Mouse (Mus musculus): ENCODE measurements around the gene Yes1. TPM values are rescaled to one million over a fixed set of nuclear protein-coding genes. Genes with fewer than 3 reads are reported as not detected.
"Not testable (repeated sequence)": the region's sequence is repeated elsewhere in the genome, so short reads cannot be mapped to it uniquely, and the experiment has no call there.

The Yes1 gene
- polyA plus RNA-seq, 1 experiment from 2014 or later: 32.6 TPM

GRCm38 (mm10) chr5:32728851-32729250, 117.9 kb downstream of the Yes1 start:
- Histone ChIP-seq H3K36me3 (no peaks in the 10 kb centered on the region; the same call in 1 of the 2 replicates), H3K4me3 (no peak overlapping the region), H3K4me1 (no peaks in the 10 kb centered on the region), H3K9ac (no peak overlapping the region), H3K27ac (no peak overlapping the region), H3K4me2 (replicated peaks) (no peak overlapping the region), H3K27me3 (replicated peaks) (no peaks in the 10 kb centered on the region), H3K9me3 (no peaks in the 10 kb centered on the region)
- 88% methylated on average over 8 of the region's 8 CpGs for WGBS
- no peak for ATAC-seq (ENCODE audit: low FRiP score, low read depth)

- H3K4me1 ChIP-seq; H3K27me3 ChIP-seq (replicated peaks); H3K27ac ChIP-seq; H3K9ac ChIP-seq; H3K4me3 ChIP-seq; H3K9me3 ChIP-seq; ATAC-seq (ENCODE audit: low FRiP score, low read depth); H3K4me2 ChIP-seq (replicated peaks): not testable (repeated sequence)
- WGBS: 92% methylated on average over 6 of the region's 6 CpGs
- peaks cover 18% of the 10 kb centered on the region; the same call in 1 of the 2 replicates for H3K36me3 ChIP-seq
These were observed 122.9 kb downstream of the Yes1 start for GRCm38 (mm10) chr5:32733892-32734291.

DNA sequence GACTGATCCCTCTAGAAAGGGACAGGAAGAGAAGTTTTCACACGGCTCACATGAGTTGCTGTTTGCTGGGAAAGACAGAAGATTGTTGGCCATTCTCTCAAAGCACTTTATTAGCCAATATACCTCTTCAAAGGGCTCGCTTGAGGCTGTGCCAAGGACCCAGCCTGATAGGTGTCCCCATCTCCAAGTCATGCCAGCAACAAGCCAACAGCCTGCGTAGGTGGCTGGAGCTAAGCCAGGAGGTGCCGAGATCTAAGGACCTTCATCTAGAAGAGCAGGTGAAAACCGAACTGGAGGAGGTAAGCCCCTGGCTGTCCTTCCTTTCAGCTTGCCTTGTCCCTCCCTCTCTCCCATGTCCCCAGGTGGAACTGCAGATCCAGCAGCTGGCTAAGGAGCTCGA, 124.8 kb downstream of the Yes1 start:
- Histone ChIP-seq H3K27ac (no peak overlapping the region), H3K9me3 (no peaks in the 10 kb centered on the region), H3K27me3 (replicated peaks) (no peaks in the 10 kb centered on the region), H3K4me3 (no peak overlapping the region), H3K4me2 (replicated peaks) (no peak overlapping the region), H3K4me1 (no peaks in the 10 kb centered on the region), H3K36me3 (peaks cover 18% of the 10 kb centered on the region; the same call in 1 of the 2 replicates), H3K9ac (no peak overlapping the region)
- ATAC-seq (ENCODE audit: low FRiP score, low read depth): no peak
- WGBS: 89% methylated on average over 6 of the region's 6 CpGs

Other genes starting within 250 kb of the Yes1 start
- gene Ppp1cb, start 152.3 kb upstream of the Yes1 start, polyA plus RNA-seq (2016; fragmentation: Nextera tagmentation; extraction: Ambion mirVana): 201 and 218 TPM in 2 replicates
- gene Pisd, start 174.5 kb downstream of the Yes1 start, polyA plus RNA-seq (2016; fragmentation: Nextera tagmentation; extraction: Ambion mirVana): 78.0 and 86.6 TPM in 2 replicates
- gene Gm20671, start 215.9 kb downstream of the Yes1 start, polyA plus RNA-seq (2016; fragmentation: Nextera tagmentation; extraction: Ambion mirVana): not detected in 2 replicates
- gene Prr14l, start 243.1 kb downstream of the Yes1 start, polyA plus RNA-seq (2016; fragmentation: Nextera tagmentation; extraction: Ambion mirVana): 15.2 and 21.1 TPM in 2 replicates